Mouse (Mus musculus): Measurements from ENCODE around the gene Atp13a3.

GRCm38 (mm10) chr16:30364604-30365003, 41.2 kb downstream of the Atp13a3 start:
- TF ChIP-seq CTCF (IDR thresholded peaks at IDR 0.05; ENCODE audit: low read depth) (no peak), EP300 (IDR thresholded peaks at IDR 0.05; ENCODE audit: low read depth) (no peak)

All from liver, embryonic 14.5 days (tissue).